Mouse (Mus musculus) midbrain, embryonic 10.5 days (tissue): ENCODE data around the gene Slc4a11. TPM values are rescaled to one million over a fixed set of nuclear protein-coding genes. Genes with fewer than 3 reads are reported as not detected.

Source experiments
- DNase-seq: peaks from one replicate; pipeline ENCODE4 v3.0.0-alpha.2; 2017; ENCODE audit warnings: low spot score
- H3K27ac ChIP-seq: fragments of 300-500 bp; sonication (generic); replicated peaks from 2 replicates; pipeline ENCODE4 v1.5.1; 2016; ENCODE audit warnings: mild to moderate bottlenecking
- H3K27me3 ChIP-seq: fragments of 300-500 bp; sonication (generic); 2 replicates; pipeline ENCODE4 v1.6.1; 2016; ENCODE audit warnings: low read depth, mild to moderate bottlenecking; ENCODE audit not compliant: poor library complexity, severe bottlenecking
- H3K36me3 ChIP-seq: fragments of 300-500 bp; sonication (generic); 2 replicates; pipeline ENCODE4 v1.6.1; 2016; ENCODE audit warnings: mild to moderate bottlenecking, moderate library complexity
- H3K4me1 ChIP-seq: fragments of 300-500 bp; sonication (generic); 2 replicates; pipeline ENCODE4 v1.6.1; 2016
- H3K4me3 ChIP-seq: fragments of 300-500 bp; sonication (generic); 2 replicates; pipeline ENCODE4 v1.5.1; 2016; ENCODE audit warnings: mild to moderate bottlenecking, moderate library complexity
- H3K9me3 ChIP-seq: fragments of 300-500 bp; sonication (generic); replicated peaks from 2 replicates; pipeline ENCODE4 v1.6.1; 2016; ENCODE audit warnings: mild to moderate bottlenecking
- WGBS: fragments of 180-500 bp; shearing (Covaris S2); methylation state at CpG from one replicate; pipeline ENCODE4 v1.1.7; 2016; 5-methylcytosine and 5-hydroxymethylcytosine counted together
- polyA plus RNA-seq: library from polyadenylated mRNA; unstranded; fragments of >200 nt; fragmentation: Nextera tagmentation; extraction: Ambion mirVana; gene quantifications from 2 replicates; pipeline ENCODE4 v1.2.1, GENCODE M21; 2016

Gene Slc4a11
- polyA plus RNA-seq, 1 experiment from 2014 or later = 0.57 TPM

GRCm38 (mm10) chr2:130641351-130642025 lies 55.8 kb downstream of the Slc4a11 start:
- no peaks in the 10 kb centered on the region for H3K9me3 ChIP-seq
- 0 out of 2 replicates have a peak overlapping the region, but pooled peaks have one; percentile 87 for H3K27ac ChIP-seq
- H3K36me3 ChIP-seq = no peaks in the 10 kb centered on the region
- H3K27me3 ChIP-seq = peaks cover 57% of the 10 kb centered on the region
- peak overlapping the region; percentile 79 for H3K4me3 ChIP-seq
- WGBS = 77% methylated on average over 6 of the region's 6 CpGs
- DNase-seq = no peak
- H3K4me1 ChIP-seq = peaks cover 26% of the 10 kb centered on the region

GRCm38 (mm10) chr2:130639276-130639675 lies 58.0 kb downstream of the Slc4a11 start:
- 84% methylated on average over 6 of the region's 6 CpGs for WGBS
- no peak overlapping the region for H3K4me3 ChIP-seq
- H3K27ac ChIP-seq = no peak overlapping the region
- H3K9me3 ChIP-seq = no peaks in the 10 kb centered on the region
- H3K36me3 ChIP-seq = no peaks in the 10 kb centered on the region
- no peak for DNase-seq
- H3K27me3 ChIP-seq = peaks cover 79% of the 10 kb centered on the region
- peaks cover 47% of the 10 kb centered on the region for H3K4me1 ChIP-seq

- WGBS = 34% methylated on average over 16 of the region's 16 CpGs
- DNase-seq = no peak
- no peak overlapping the region for H3K4me3 ChIP-seq
- H3K27ac ChIP-seq = no peak overlapping the region
- H3K9me3 ChIP-seq = no peaks in the 10 kb centered on the region
- no peaks in the 10 kb centered on the region for H3K36me3 ChIP-seq
- H3K27me3 ChIP-seq = peaks cover 90% of the 10 kb centered on the region
- H3K4me1 ChIP-seq = peaks cover 57% of the 10 kb centered on the region
Measured at GRCm38 (mm10) chr2:130638101-130638611, 59.2 kb downstream of the Slc4a11 start.

GRCm38 (mm10) chr2:130635847-130636246 lies 61.5 kb downstream of the Slc4a11 start:
- DNase-seq = peak; percentile 29
- peaks cover 98% of the 10 kb centered on the region for H3K27me3 ChIP-seq
- no peaks in the 10 kb centered on the region for H3K36me3 ChIP-seq
- no peaks in the 10 kb centered on the region for H3K9me3 ChIP-seq
- H3K4me1 ChIP-seq = peaks cover 51% of the 10 kb centered on the region
- 0 out of 2 replicates have a peak overlapping the region, but pooled peaks have one; percentile 28 for H3K27ac ChIP-seq
- H3K4me3 ChIP-seq = peak overlapping the region; percentile 55
- WGBS = 6% methylated on average over 21 of the region's 21 CpGs

- 1% methylated on average over 38 of the region's 38 CpGs for WGBS
- Histone ChIP-seq H3K27me3 (peaks cover 91% of the 10 kb centered on the region), H3K4me1 (peaks cover 55% of the 10 kb centered on the region), H3K9me3 (no peaks in the 10 kb centered on the region), H3K27ac (peak overlapping the region; percentile 69), H3K4me3 (peak overlapping the region; percentile 55), H3K36me3 (no peaks in the 10 kb centered on the region)
- peak; percentile 63 for DNase-seq
Measured at GRCm38 (mm10) chr2:130634739-130635411, 62.4 kb downstream of the Slc4a11 start.

Other genes starting within 250 kb of the Slc4a11 start
- gene Ptpra, start 247.2 kb downstream of the Slc4a11 start, polyA plus RNA-seq = 88.2 and 91.8 TPM in 2 replicates
- 84.8 and 89.0 TPM in 2 replicates for gene Mrps26, start 133.8 kb downstream of the Slc4a11 start, polyA plus RNA-seq
- not detected in 2 replicates for gene Oxt, start 121.3 kb downstream of the Slc4a11 start, polyA plus RNA-seq
- not detected in 2 replicates for gene Avp, start 115.0 kb downstream of the Slc4a11 start, polyA plus RNA-seq
- 21.7 and 22.4 TPM in 2 replicates for gene Fastkd5, start 67.5 kb downstream of the Slc4a11 start, polyA plus RNA-seq
- gene Ubox5, start 67.5 kb downstream of the Slc4a11 start, polyA plus RNA-seq = 20.3 and 21.5 TPM in 2 replicates
- gene Lzts3, start 54.7 kb downstream of the Slc4a11 start, polyA plus RNA-seq = 4.0 and 5.1 TPM in 2 replicates
- gene Ddrgk1, start 32.9 kb downstream of the Slc4a11 start, polyA plus RNA-seq = 40.6 and 45.6 TPM in 2 replicates
- gene Itpa, start 29.9 kb downstream of the Slc4a11 start, polyA plus RNA-seq = 153 and 161 TPM in 2 replicates
- gene 4930402H24Rik, start 208.9 kb upstream of the Slc4a11 start, polyA plus RNA-seq = 28.3 and 43.3 TPM in 2 replicates
- gene Atrn, start 209.0 kb upstream of the Slc4a11 start, polyA plus RNA-seq = 5.7 and 6.6 TPM in 2 replicates